Mouse (Mus musculus): ENCODE data around the gene Dmxl2.

DNA sequence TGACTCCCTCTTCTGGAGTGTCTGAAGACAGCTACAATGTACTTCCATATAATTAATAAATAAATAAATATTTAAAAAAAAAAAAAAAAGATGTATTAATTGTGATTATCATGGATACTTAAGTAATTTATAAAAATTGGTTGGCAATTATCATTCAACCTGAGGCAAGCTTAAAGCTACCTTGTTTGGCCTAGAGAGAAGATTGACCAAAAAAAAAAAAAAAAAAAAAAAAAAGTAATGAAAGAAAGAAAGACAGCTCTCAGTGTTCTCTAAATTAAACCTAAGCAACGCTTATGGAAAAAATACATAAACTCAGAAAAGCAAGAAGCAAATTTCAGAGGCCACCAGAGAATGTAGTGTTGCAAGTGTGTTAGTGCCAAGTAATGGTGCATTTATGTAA, 22.4 kb downstream of the Dmxl2 start:
- TF ChIP-seq CTCF (conservative IDR thresholded peaks at IDR 0.05; ENCODE audit: low read length) (no peak), POU5F1 (IDR thresholded peaks at IDR 0.05; ENCODE audit: borderline replicate concordance, low read length) (no peak), NANOG (IDR thresholded peaks at IDR 0.05; ENCODE audit: borderline replicate concordance, low read length) (no peak)

All from E14TG2a.4 (cell line).